Mouse (Mus musculus) gastrocnemius, postnatal 36 days (tissue): Measurements from ENCODE around the gene Tpst2. TPM values are rescaled to one million over a fixed set of nuclear protein-coding genes. Genes with fewer than 3 reads are reported as not detected.

Experiments
- DNase-seq, 2 experiments: peaks; one replicate each; pipeline ENCODE4 v3.0.0; 2022
- intact Hi-C: fragments of 180-260 bp; cut with DNase I; formaldehyde crosslinking; loops from one replicate; pipeline ENCODE4 v1.15.1; 2025
- total RNA-seq, 2 experiments: library from RNA; stranded (reverse); gene quantifications; 2 replicates each; pipeline ENCODE4 v1.2.3; 2021

The Tpst2 gene
- total RNA-seq, 2 experiments from 2014 or later = 14.4 to 17.0 TPM

GRCm38 (mm10) chr5:112355910-112356309, 79.4 kb downstream of the Tpst2 start, which contains the start of gene Gm6583:
Gene Gm6583 (minus strand): TSS chr5:112356033.
- DNase-seq = no peak
- intact Hi-C loops = loop anchor here (10.0 kb wide), 1 partner anchor 719 kb away; the partner anchor contains the start of gene Crybb2

- DNase-seq = no peak
- intact Hi-C loops = loop anchor here (10.0 kb wide), 1 partner anchor 718 kb away; the partner anchor contains the start of gene Crybb2
Observed at GRCm38 (mm10) chr5:112356322-112356721, 79.8 kb downstream of the Tpst2 start.

DNA sequence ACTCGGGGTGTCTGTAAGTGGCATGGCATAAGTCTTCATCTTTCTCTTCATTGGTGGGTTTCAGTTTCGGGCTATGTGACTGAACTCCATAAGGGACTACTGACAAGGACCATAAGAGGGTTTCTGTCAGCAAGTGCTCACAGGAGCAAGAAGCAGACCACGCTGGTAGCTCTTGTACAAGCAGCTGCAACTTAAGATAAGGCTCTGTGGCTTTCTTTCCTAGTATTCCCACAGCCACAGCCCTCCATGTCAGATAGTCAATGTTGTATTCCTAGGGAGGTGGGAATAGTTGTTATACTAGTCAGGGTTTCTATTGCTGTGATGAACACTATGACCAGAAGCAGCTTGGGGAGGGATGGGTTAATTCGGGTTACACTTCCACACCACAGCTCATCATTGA, 83.0 kb downstream of the Tpst2 start:
- DNase-seq = no peak
- intact Hi-C loops = loop anchor here (10.0 kb wide), 1 partner anchor 715 kb away; the partner anchor contains the start of gene Crybb2

- DNase-seq = no peak
- intact Hi-C loops = no loop called here
Observed at GRCm38 (mm10) chr5:112360077-112360476, 83.6 kb downstream of the Tpst2 start.

- intact Hi-C loops = no loop called here
- no peak for DNase-seq
Observed at GRCm38 (mm10) chr5:112364184-112364797, 87.8 kb downstream of the Tpst2 start.

Other genes starting within 250 kb of the Tpst2 start
- under 1 TPM in 1 of 2 experiments, not detected in 1; 0.61 TPM for gene Cryba4, start 24.2 kb upstream of the Tpst2 start, total RNA-seq
- 1 to 10 TPM; 2.4 to 4.1 TPM for gene Crybb1, start 20.9 kb upstream of the Tpst2 start, total RNA-seq
- gene Tfip11, start 49.7 kb downstream of the Tpst2 start, total RNA-seq = 10 to 100 TPM; 12.0 to 12.4 TPM
- 1 to 10 TPM; 2.8 to 3.4 TPM for gene Srrd, start 66.3 kb downstream of the Tpst2 start, total RNA-seq
- gene Hps4, start 66.4 kb downstream of the Tpst2 start, total RNA-seq = 1 to 10 TPM; 3.8 to 4.2 TPM
- gene Gm6583, start 79.3 kb downstream of the Tpst2 start, total RNA-seq = not detected
- gene Asphd2, start 118.2 kb downstream of the Tpst2 start, total RNA-seq = under 1 TPM; 0.36 to 0.74 TPM
- not detected for gene Gm6588, start 172.7 kb downstream of the Tpst2 start, total RNA-seq